Mouse (Mus musculus) gastrocnemius, adult 18-20 months (tissue): ENCODE data around the gene Cdc40. TPM values are rescaled to one million over a fixed set of nuclear protein-coding genes. Genes with fewer than 3 reads are reported as not detected.
A peak's percentile ranks its signal among the peaks of the same experiment; 100 is the strongest.

Source experiments
- DNase-seq: peaks from one replicate; pipeline ENCODE4 v3.0.0; 2021; ENCODE audit warnings: low spot score
- long read RNA-seq, 2 experiments: library from polyadenylated mRNA; stranded (forward); transcript quantifications; one replicate each; pipeline ENCODE4 v2.0.0; 2021
- total RNA-seq, 2 experiments: library from RNA; stranded (reverse); gene quantifications; 2 replicates each; pipeline ENCODE4 v1.2.3; 2021

The Cdc40 gene
- 1 to 10 TPM; 6.5 to 7.4 TPM for total RNA-seq
- long read RNA-seq, experiment 1, transcript Cdc40-201 (15 exons, 3,534 nt): major isoform, 8 of 10 reads
- long read RNA-seq, experiment 1, partial matches to known transcripts: 1 of 10 reads
- long read RNA-seq, experiment 1, other reads (novel, unspliced or antisense): 1 of 10 reads
- long read RNA-seq, experiment 2, partial matches to known transcripts: 1 of 5 reads
- long read RNA-seq, experiment 2, other reads (novel, unspliced or antisense): 0 of 5 reads

GRCm38 (mm10) chr10:40882831-40883643, at the start of gene Cdc40, which contains the start of gene Wasf1:
TSS of gene Cdc40 (minus strand) at chr10:40883311.
TSS of gene Wasf1 (plus strand) at chr10:40883475.
- DNase-seq: peak; percentile 95

GRCm38 (mm10) chr10:40919464-40919863, 36.4 kb upstream of the Cdc40 start:
- no peak for DNase-seq

- DNase-seq: no peak
Measured at GRCm38 (mm10) chr10:40918669-40919440, 35.7 kb upstream of the Cdc40 start.

GRCm38 (mm10) chr10:40915240-40915639, 32.1 kb upstream of the Cdc40 start:
- no peak for DNase-seq

- DNase-seq: no peak
Measured at GRCm38 (mm10) chr10:40910811-40911210, 27.7 kb upstream of the Cdc40 start.

GRCm38 (mm10) chr10:40908580-40908979, 25.5 kb upstream of the Cdc40 start:
- no peak for DNase-seq

- DNase-seq: no peak
Measured at GRCm38 (mm10) chr10:40906802-40907201, 23.7 kb upstream of the Cdc40 start.

GRCm38 (mm10) chr10:40906131-40906530, 23.0 kb upstream of the Cdc40 start:
- DNase-seq: no peak

GRCm38 (mm10) chr10:40901786-40902185, 18.7 kb upstream of the Cdc40 start:
- DNase-seq: no peak

GRCm38 (mm10) chr10:40896656-40897055, 13.5 kb upstream of the Cdc40 start:
- no peak for DNase-seq

GRCm38 (mm10) chr10:40895765-40896164, 12.7 kb upstream of the Cdc40 start:
- no peak for DNase-seq

GRCm38 (mm10) chr10:40889146-40889545, 6.0 kb upstream of the Cdc40 start:
- no peak for DNase-seq

- no peak for DNase-seq
Measured at GRCm38 (mm10) chr10:40887316-40887715, 4.2 kb upstream of the Cdc40 start.

- DNase-seq: no peak
Measured at GRCm38 (mm10) chr10:40885432-40885831, 2.3 kb upstream of the Cdc40 start.

- DNase-seq: no peak
Measured at GRCm38 (mm10) chr10:40884279-40884806, 1.2 kb upstream of the Cdc40 start.

- no peak for DNase-seq
Measured at GRCm38 (mm10) chr10:40883644-40884278, 650 bp upstream of the Cdc40 start.

GRCm38 (mm10) chr10:40882333-40882732, 778 bp downstream of the Cdc40 start:
- no peak for DNase-seq

- DNase-seq: no peak
Measured at GRCm38 (mm10) chr10:40881236-40881635, 1.9 kb downstream of the Cdc40 start.

- no peak for DNase-seq
Measured at GRCm38 (mm10) chr10:40879969-40880368, 3.1 kb downstream of the Cdc40 start.

GRCm38 (mm10) chr10:40878246-40878645, 4.9 kb downstream of the Cdc40 start:
- DNase-seq: no peak

- DNase-seq: no peak
Measured at GRCm38 (mm10) chr10:40872052-40872451, 11.1 kb downstream of the Cdc40 start.
